Mouse (Mus musculus) midbrain, embryonic 13.5 days (tissue): ENCODE measurements at regions not wholly inside any gene's neighbourhood (a gene's known extent, or its start where the extent isn't known, plus 50 kb on each side); places are given as distances from the start of the nearest gene placed in this dataset.

Experiments
- ATAC-seq: fragments of 200-750 bp; cut with Nextera tagmentation; 2 replicates; pipeline ENCODE4 v1.8.0; 2017; ENCODE audit warnings: mild to moderate bottlenecking, moderate TSS enrichment, moderate library complexity
- H3K27ac ChIP-seq: fragments of 300-500 bp; sonication (generic); 2 replicates; pipeline ENCODE4 v1.5.1; 2015; ENCODE audit warnings: inconsistent platforms, mild to moderate bottlenecking, moderate library complexity
- H3K27me3 ChIP-seq: fragments of 300-500 bp; sonication (generic); 2 replicates; pipeline ENCODE4 v1.6.1; 2015; ENCODE audit warnings: mild to moderate bottlenecking, inconsistent platforms
- H3K36me3 ChIP-seq: fragments of 300-500 bp; sonication (generic); 2 replicates; pipeline ENCODE4 v1.6.1; 2015; ENCODE audit warnings: mild to moderate bottlenecking, inconsistent platforms
- H3K4me1 ChIP-seq: fragments of 300-500 bp; sonication (generic); replicated peaks from 2 replicates; pipeline ENCODE4 v1.6.1; 2015; ENCODE audit warnings: inconsistent platforms
- H3K4me2 ChIP-seq: fragments of 300-500 bp; sonication (generic); replicated peaks from 2 replicates; pipeline ENCODE4 v1.6.1; 2015; ENCODE audit warnings: moderate library complexity, mild to moderate bottlenecking, inconsistent platforms
- H3K4me3 ChIP-seq: fragments of 300-500 bp; sonication (generic); replicated peaks from 2 replicates; pipeline ENCODE4 v1.5.1; 2015; ENCODE audit warnings: mild to moderate bottlenecking, inconsistent platforms
- H3K9ac ChIP-seq: fragments of 300-500 bp; sonication (generic); replicated peaks from 2 replicates; pipeline ENCODE4 v1.6.1; 2015; ENCODE audit warnings: mild to moderate bottlenecking, inconsistent platforms
- H3K9me3 ChIP-seq: fragments of 300-500 bp; sonication (generic); 2 replicates; pipeline ENCODE4 v1.6.1; 2016; ENCODE audit warnings: mild to moderate bottlenecking, inconsistent platforms
- WGBS: fragments of 180-500 bp; shearing (Covaris S2); methylation state at CpG from one replicate; pipeline ENCODE4 v1.1.7; 2015; 5-methylcytosine and 5-hydroxymethylcytosine counted together

DNA sequence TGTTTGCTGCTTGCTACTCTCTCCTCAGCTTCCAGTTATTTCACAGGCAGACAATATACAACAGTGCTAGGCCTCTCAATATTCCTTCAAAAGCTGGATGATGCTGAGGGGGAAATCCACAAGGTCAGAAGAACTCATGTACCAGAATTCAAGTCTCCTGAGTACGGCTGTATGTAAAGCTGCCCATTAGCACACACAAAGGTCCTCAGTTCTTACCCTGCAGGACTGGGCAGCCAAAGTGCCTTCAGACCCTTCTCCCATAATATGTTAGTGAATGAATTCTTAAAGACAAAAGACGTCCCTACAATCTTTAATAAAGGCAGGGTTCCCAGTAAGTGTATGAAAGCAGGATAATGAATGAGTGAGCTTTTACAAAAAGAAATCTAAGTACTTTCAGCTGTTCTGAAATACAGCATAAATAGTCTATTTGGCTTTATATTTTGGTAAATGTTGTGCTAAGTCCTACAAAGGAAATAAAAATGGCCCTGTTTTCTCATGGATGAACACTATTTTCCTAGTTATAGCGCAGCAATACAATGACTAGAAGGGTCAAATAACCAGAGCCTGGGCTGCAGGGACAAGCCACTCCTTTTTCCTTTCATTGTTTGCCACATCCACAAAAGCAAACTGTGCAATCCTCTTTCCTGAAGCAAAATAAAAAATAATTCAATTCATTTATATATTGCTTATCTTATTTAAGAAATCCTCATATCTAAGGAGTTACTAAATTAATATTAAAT lies 384.8 kb upstream of the Ccnh start:
- Histone ChIP-seq H3K27me3 (no peaks in the 10 kb centered on the region), H3K36me3 (no peaks in the 10 kb centered on the region), H3K4me2 (no peak overlapping the region), H3K4me3 (no peak overlapping the region), H3K9me3 (no peaks in the 10 kb centered on the region), H3K9ac (no peak overlapping the region), H3K27ac (peak overlapping the region; percentile 90), H3K4me1 (peaks cover 11% of the 10 kb centered on the region)
- WGBS, result 34% methylated on average over 3 of the region's 3 CpGs
- peak; percentile 59 for ATAC-seq

DNA sequence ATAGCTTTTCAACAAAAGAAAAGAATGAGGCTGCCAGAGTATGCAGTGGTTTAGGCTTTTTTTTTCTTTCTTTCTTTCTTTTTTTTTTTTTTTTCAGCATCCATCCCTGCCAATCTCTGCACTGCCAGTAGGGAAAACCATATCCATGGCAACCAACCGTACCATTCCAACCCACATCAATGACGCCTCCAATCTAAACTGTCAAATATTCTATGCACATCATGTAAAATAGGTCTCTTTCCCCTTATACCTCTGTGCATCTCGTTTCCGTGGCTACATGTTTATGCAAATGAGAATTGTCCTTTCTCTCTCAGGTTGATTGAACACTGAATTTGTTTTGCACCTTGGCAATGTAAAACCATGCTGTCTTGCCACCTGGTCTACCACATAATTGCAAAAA lies 384.0 kb upstream of the Ccnh start:
- no peaks in the 10 kb centered on the region for H3K36me3 ChIP-seq
- H3K9me3 ChIP-seq, result no peaks in the 10 kb centered on the region
- ATAC-seq, result peak; percentile 97
- H3K4me3 ChIP-seq, result no peak overlapping the region
- peak overlapping the region; percentile 78 for H3K27ac ChIP-seq
- H3K4me1 ChIP-seq, result peaks cover 11% of the 10 kb centered on the region
- whole genome bisulfite sequencing, result 28% methylated on average over 4 of the region's 4 CpGs
- no peak overlapping the region for H3K4me2 ChIP-seq
- H3K9ac ChIP-seq, result no peak overlapping the region
- H3K27me3 ChIP-seq, result no peaks in the 10 kb centered on the region

DNA sequence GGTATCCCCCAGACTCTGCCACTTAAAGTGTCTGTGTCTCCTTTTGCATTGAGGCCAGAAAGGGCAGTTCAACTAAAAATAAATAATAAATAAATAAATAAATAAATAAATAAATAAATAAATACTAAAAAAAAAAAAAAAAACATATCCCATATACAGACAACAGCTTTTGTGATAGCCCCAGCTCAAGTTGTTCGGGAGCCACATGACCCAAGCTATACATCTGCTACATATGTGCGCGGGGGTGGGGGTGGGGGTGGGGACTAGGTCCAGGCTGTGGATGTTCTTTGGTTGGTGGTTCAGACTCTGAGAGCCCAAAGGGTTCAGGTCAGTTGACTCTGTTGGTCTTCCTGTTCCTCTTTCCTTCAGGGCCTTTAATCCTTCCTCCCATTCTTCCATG lies 379.6 kb upstream of the Ccnh start:
- Histone ChIP-seq H3K27ac (no peak overlapping the region), H3K4me1 (peaks cover 4% of the 10 kb centered on the region), H3K9ac (no peak overlapping the region), H3K9me3 (no peaks in the 10 kb centered on the region), H3K4me3 (no peak overlapping the region), H3K4me2 (no peak overlapping the region), H3K27me3 (no peaks in the 10 kb centered on the region), H3K36me3 (no peaks in the 10 kb centered on the region)
- no peak for ATAC-seq
- WGBS, result 97% methylated on average over 3 of the region's 3 CpGs
